Mouse (Mus musculus): ENCODE results near the gene Col12a1. TPM values are rescaled to one million over a fixed set of nuclear protein-coding genes. Genes with fewer than 3 reads are reported as not detected.

The Col12a1 gene
- under 1 TPM; 0.11 to 0.24 TPM for total RNA-seq (2023)

GRCm38 (mm10) chr9:79718481-79719370 lies at the start of gene Col12a1:
Gene Col12a1, minus strand, starts transcription at chr9:79718831.

GRCm38 (mm10) chr9:79759385-79760005 lies 40.9 kb upstream of the Col12a1 start, which contains the start of gene Cox7a2:
Gene Cox7a2, minus strand, starts transcription at chr9:79759878.

Other genes with a start within 250 kb of the Col12a1 start
- 100 to 1,000 TPM; 127 TPM for gene Cox7a2, start 41.0 kb upstream of the Col12a1 start, total RNA-seq (2023)
- 10 to 100 TPM; 62.2 to 71.4 TPM for gene Tmem30a, start 74.7 kb upstream of the Col12a1 start, total RNA-seq (2023)